In the genomic region with DNA sequence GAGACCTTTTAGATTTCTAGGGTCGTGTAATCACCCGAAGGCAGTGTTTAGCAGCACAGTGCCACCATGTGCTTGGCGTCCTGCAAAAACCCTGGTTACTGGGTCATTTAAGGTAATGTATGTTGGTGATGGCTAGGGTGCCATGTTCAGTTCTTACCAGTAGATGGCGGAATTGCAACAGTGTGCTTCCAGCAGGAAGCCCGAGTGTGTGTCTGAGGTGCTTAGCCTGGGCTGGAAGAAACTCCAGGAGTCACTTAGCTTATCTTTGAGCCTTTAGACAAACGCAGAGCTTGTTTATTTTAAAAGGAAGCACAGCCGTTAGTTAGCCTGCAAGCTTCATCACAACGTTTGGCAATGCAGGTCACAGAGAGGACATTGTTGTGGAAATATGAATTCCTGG, we compare ENCODE assay signal across 8 mouse cellular contexts. TPM values are rescaled to one million over a fixed set of nuclear protein-coding genes. Genes with fewer than 3 reads are reported as not detected.
DNase-seq lines count a peak whose midpoint lies in the region; ATAC-seq lines count a peak whose summit lies in the region.

No protein-coding gene starts in this region.

- ATAC-seq in forebrain, embryonic 14.5 days: peak; percentile 68
- ATAC-seq in liver, embryonic 16.5 days (ENCODE audit: low read depth): peak; percentile 71

- H3K4me2 ChIP-seq in forebrain, embryonic 14.5 days (ENCODE audit: low read length): no peak overlapping the region
- H3K4me2 ChIP-seq in liver, embryonic 16.5 days (ENCODE audit: low read depth, low read length): no peak overlapping the region

- no peaks in the 10 kb centered on the region for H3K9me3 ChIP-seq in forebrain, embryonic 14.5 days (replicated peaks; ENCODE audit: control insufficient read depth, low read length)
- H3K9me3 ChIP-seq in liver, embryonic 16.5 days (replicated peaks; ENCODE audit: control insufficient read depth, low read length): no peaks in the 10 kb centered on the region

- H3K36me3 ChIP-seq in forebrain, embryonic 14.5 days (ENCODE audit: control insufficient read depth, insufficient read depth, low read length): no peaks in the 10 kb centered on the region
- no peaks in the 10 kb centered on the region for H3K36me3 ChIP-seq in liver, embryonic 16.5 days (ENCODE audit: control insufficient read depth, insufficient read depth)

- no peaks in the 10 kb centered on the region for H3K27me3 ChIP-seq in forebrain, embryonic 14.5 days (replicated peaks; ENCODE audit: control insufficient read depth, insufficient read depth, low read length)
- no peaks in the 10 kb centered on the region for H3K27me3 ChIP-seq in liver, embryonic 16.5 days (ENCODE audit: control insufficient read depth, insufficient read depth, low read depth, low read length)

- intact Hi-C loops in heart, postnatal 10 days (cut with DNase I): loop anchor here (1.0 kb wide), 2 partner anchors 178 to 536 kb away; a partner anchor contains a TSS

- no peak overlapping the region for H3K27ac ChIP-seq in forebrain, embryonic 14.5 days (ENCODE audit: low read depth, low read length)
- no peak overlapping the region for H3K27ac ChIP-seq in liver, embryonic 16.5 days (ENCODE audit: low read length)

- peak; percentile 71 for DNase-seq in MEL-GATA-1-ER (ENCODE audit: extremely low read depth, low read depth)
- peak; percentile 59 for DNase-seq in c-Kit-positive CD71-positive TER-119-negative erythroid progenitor cells, embryonic 14.5 days (ENCODE audit: low read depth)
- peak; percentile 88 for DNase-seq in forebrain, embryonic 14.5 days (ENCODE audit: low spot score)
- DNase-seq in heart, postnatal 10 days: peak; percentile 89
- DNase-seq in large intestine, adult 2 months (ENCODE audit: low read depth, low spot score): peak; percentile 44
- DNase-seq in ovary, postnatal 14 days (ENCODE audit: low spot score): peak; percentile 74
- DNase-seq in thymus, postnatal 0 days (ENCODE audit: low spot score): peak; percentile 84

- no peak overlapping the region for H3K9ac ChIP-seq in forebrain, embryonic 14.5 days (ENCODE audit: low read length)
- H3K9ac ChIP-seq in liver, embryonic 16.5 days (ENCODE audit: low read depth, low read length): no peak overlapping the region

- H3K4me1 ChIP-seq in forebrain, embryonic 14.5 days (ENCODE audit: control insufficient read depth, insufficient read depth, low read length): no peaks in the 10 kb centered on the region
- no peaks in the 10 kb centered on the region for H3K4me1 ChIP-seq in liver, embryonic 16.5 days (ENCODE audit: control insufficient read depth, low read depth, low read length)

- no peak overlapping the region for H3K4me3 ChIP-seq in forebrain, embryonic 14.5 days (ENCODE audit: low read depth, low read length)
- H3K4me3 ChIP-seq in liver, embryonic 16.5 days (ENCODE audit: low read depth, low read length): no peak overlapping the region

- 5% methylated on average over 8 of the region's 8 CpGs for WGBS in forebrain, embryonic 14.5 days
- under 1% methylated on average over 8 of the region's 8 CpGs for whole genome bisulfite sequencing in large intestine, adult 2 months
- WGBS in liver, embryonic 16.5 days (ENCODE audit: insufficient replicate concordance): 1% methylated on average over 8 of the region's 8 CpGs

RNA-seq across cellular contexts. Expression of a gene that starts 17.7 kb away (rescaled TPM):
- polyA plus RNA-seq in forebrain, embryonic 14.5 days (2014; fragmentation: Nextera tagmentation; extraction: Ambion mirVana): 0.24 and 0.27 TPM in 2 replicates
- 1 to 10 TPM; 5.8 to 7.3 TPM for total RNA-seq in heart, postnatal 10 days (2021)
- polyA plus RNA-seq in large intestine, adult 2 months (2012; rRNA removed): 6.9 and 8.6 TPM in 2 replicates
- 13.8 and 16.0 TPM in 2 replicates for polyA plus RNA-seq in liver, embryonic 16.5 days (2015; fragmentation: Nextera tagmentation; extraction: Ambion mirVana)
- polyA plus RNA-seq in thymus, postnatal 0 days (2015; fragmentation: Nextera tagmentation; extraction: Ambion mirVana): 2.8 TPM in 2 replicates

RNA-seq across cellular contexts. Expression of a gene that starts 39.7 kb away (rescaled TPM):
- 1.7 and 3.0 TPM in 2 replicates for polyA plus RNA-seq in forebrain, embryonic 14.5 days (2014; fragmentation: Nextera tagmentation; extraction: Ambion mirVana)
- total RNA-seq in heart, postnatal 10 days (2021): 100 to 1,000 TPM; 257 to 700 TPM
- 3.3 and 5.2 TPM in 2 replicates for polyA plus RNA-seq in large intestine, adult 2 months (2012; rRNA removed)
- polyA plus RNA-seq in liver, embryonic 16.5 days (2015; fragmentation: Nextera tagmentation; extraction: Ambion mirVana): 6.0 and 8.7 TPM in 2 replicates
- 7.7 and 9.4 TPM in 2 replicates for polyA plus RNA-seq in thymus, postnatal 0 days (2015; fragmentation: Nextera tagmentation; extraction: Ambion mirVana)

RNA-seq across cellular contexts. Expression of a gene that starts 39.7 kb away (rescaled TPM):
- polyA plus RNA-seq in forebrain, embryonic 14.5 days (2014; fragmentation: Nextera tagmentation; extraction: Ambion mirVana): 50.2 and 50.4 TPM in 2 replicates
- total RNA-seq in heart, postnatal 10 days (2021): 10 to 100 TPM; 32.4 to 40.6 TPM
- polyA plus RNA-seq in large intestine, adult 2 months (2012; rRNA removed): 3.8 and 6.6 TPM in 2 replicates
- 17.5 and 18.1 TPM in 2 replicates for polyA plus RNA-seq in liver, embryonic 16.5 days (2015; fragmentation: Nextera tagmentation; extraction: Ambion mirVana)
- polyA plus RNA-seq in thymus, postnatal 0 days (2015; fragmentation: Nextera tagmentation; extraction: Ambion mirVana): 30.0 and 33.7 TPM in 2 replicates
